Mouse (Mus musculus): Measurements from ENCODE around the gene Nek4.

Nek4 gene

DNA sequence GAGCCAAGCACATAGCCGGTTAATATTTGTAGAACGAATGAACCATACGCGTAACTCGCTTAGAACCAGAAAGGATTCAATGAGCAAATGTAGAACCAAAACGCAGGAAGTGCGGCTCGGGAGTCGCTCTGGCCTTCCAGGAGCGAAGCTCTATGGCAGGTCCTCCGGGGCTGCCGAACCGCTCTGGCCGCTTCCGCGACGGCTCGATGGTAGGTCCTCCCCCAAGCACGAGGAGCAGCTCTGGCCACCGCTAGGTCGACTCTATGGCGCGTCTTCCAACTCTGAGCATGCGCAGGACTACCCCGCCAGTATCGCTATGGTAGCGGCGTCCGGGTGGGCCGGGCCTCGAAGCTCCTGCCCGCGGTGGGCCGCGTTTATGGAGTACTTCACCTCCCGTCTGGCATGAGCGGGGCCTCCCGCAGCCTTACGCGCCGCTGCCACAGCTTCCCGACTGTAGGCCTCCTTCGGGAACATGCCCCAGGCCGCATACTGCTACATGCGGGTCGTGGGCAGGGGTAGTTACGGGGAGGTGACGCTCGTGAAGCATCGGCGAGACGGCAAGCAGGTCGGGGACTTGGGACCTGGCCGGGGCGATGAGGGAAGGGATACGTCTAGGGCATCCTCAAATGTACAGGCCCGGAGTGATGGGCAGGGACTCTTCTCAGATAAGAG, at the start of gene Nek4:
Nek4 (plus strand) TSS at position 224 of the 672 bp plus-strand sequence.
- DNase-seq (ENCODE audit: low spot score), result peak; percentile 86

DNA sequence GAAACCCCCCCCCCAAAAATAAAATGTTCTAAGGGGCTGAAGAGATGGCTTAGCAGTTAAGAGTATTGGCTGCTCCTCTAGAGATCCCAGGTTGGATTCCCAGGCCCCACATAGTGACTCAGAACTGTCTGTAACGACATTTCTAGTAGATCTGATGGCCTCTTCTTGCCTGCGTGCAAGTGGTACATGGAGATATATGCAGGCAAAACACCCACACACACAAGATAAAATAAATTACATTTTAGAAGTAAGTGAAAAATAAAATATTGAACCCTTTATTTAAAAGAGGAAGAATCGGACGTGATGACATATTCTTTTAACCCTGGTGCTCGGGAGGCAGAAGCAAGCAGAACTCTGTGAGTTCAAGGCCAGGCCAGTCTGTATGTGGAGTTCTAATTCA, 48.5 kb upstream of the Nek4 start:
- DNase-seq (ENCODE audit: low spot score), result no peak

DNA sequence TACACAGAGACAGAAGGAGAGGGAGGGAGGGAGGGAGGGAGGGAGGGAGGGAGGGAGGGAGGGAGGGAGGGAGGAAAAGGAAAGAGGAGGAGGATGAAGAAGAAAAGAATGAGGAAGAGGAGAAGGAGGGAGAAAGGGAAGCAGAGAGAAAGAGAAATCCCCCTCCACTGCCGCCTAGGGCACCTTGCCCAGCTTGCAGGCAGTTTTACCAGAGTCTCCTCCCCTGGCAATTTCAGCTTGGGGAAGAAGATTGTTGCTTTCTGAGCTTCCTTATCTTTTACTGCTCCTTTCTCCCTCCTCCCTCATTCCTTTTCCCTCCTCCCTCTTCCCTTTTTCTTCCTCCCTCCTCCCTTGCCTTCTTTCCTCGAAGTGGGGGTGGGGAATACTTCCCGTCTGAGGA, 48.1 kb upstream of the Nek4 start:
- no peak for DNase-seq (ENCODE audit: low spot score)

DNA sequence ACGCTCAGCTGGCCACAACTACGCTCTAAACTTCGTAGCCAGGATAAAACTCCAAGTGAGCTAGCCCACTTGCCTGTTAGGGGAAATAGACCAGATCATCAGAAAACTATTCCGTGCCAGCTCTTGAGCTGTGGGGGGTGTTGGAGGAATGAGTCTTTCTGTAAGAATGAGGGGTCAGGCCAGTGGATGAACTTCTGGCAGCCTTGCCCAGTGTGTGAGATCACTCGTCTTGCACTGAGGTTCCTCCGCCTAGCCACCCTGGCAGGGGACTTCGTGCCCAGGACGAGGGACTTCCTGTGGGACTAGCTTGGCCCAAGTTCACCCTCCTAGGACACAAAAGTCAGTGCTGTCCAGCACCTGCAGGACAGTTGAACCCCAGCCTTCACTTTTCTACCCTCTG, 46.9 kb upstream of the Nek4 start:
- DNase-seq (ENCODE audit: low spot score), result no peak

DNA sequence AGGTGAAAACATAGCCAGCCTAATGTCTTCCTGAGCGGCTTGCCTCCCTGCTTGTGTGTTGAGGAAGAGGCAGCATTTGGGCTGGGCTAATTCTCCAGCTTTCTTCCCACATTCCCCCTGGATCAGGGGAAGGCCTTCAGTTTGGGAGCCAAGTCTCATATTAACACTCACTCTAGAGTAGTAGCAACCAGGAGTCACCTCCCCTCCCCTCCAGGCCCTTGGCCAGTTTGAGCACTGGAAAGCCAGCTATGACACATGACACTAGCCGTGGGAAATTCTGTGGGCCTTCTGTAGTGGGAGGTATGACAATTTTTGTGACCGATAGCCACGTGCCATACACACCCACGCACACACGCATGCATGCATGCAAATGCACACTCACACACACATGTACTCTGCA, 45.2 kb upstream of the Nek4 start:
- no peak for DNase-seq (ENCODE audit: low spot score)

DNA sequence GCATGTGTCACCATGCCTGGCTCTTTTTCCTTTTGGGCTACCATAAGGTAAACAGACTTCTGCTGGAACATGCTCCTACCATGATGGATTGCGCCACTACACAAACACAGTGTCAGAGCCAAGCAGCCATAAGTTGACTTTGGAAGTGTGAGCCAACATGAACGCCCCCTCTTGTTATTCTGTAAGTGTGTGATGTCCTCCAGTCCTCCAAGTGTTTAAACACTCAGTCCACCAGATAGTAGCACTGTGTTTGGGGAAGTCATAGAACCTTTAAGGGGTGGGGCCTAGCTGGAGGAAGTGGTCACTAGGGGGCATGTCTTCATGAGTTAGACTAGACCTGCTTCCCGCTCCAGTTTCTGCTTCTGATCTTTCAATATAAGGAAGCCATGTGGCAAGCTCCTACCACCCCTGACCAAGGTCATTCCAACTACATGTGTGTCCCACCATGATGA, 43.3 kb upstream of the Nek4 start:
- DNase-seq (ENCODE audit: low spot score), result no peak

DNA sequence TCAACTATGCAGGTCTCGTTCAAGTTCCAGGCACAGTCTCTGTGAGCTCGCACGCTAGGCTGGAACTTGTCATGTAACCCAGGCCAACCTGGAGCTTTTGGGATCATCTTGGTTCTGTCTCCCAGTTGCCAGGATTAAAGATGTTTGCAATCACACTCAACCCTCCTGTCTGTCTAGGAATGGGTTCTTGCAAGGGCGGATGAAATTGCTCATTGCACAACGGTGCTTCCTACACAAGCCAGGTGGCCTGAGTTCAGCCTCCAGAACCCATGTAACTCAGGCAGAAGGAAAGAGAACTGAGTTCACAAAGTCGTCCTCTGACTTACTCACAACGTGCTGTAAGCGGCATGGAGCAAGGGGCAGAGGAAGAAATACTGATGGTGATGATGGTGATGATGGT, 40.0 kb upstream of the Nek4 start:
- DNase-seq (ENCODE audit: low spot score), result no peak

DNA sequence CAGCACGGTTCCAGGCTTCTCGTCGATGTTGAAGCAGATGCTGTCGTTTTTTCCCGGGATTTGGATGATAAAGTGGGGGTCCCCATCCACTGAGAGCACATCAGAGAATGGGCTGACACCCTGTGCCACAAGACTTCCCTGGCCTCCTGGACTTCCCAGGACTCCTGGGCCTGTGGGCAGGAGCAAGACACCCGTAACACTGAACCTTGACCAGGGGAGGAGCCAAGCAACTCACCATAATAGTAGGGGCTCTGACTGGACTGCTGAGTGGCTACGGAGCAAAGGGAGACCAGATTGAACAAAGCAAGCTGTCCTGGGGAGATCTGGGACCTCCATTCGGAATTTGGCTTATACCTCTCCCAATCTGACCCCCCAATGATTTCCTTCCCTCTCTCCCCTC, 38.5 kb upstream of the Nek4 start:
- no peak for DNase-seq (ENCODE audit: low spot score)

DNA sequence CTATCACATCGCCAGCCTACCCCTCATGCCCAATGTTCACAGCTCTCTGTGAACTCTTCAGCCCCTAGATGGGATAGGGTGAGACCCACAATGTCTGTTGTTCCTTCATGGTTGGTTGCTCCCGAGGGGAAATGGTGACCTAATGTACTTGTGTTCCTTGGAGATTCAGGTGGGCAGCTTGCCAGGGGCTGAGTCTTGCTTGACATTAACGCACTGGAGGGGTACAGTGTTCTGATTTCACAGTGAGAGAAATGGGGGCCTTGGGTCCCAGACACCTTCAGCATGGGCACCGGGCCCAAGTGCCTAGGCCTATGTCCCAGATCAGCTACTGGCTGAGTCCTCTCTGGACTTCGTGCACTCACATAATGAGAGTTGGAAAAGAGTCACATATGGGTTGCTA, 37.8 kb upstream of the Nek4 start:
- DNase-seq (ENCODE audit: low spot score), result no peak

DNA sequence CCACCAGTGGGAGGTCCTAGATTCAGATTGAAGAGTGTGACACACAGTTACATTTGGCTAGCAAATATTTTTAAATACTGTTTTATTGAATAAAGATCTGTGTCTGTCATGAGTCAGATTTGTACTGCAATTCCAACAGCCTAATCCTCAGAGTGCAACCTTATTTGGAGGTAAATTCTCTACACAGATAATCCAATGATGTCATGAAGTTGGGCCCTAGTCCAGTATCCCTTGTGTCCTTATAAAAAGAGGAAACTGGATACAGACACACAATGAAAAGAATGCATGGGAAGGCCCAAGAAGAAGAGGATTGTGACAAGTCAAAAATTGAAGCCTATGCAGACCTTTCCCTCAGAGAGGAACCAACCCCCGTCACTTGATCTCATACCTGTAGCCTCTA, 34.7 kb upstream of the Nek4 start:
- DNase-seq (ENCODE audit: low spot score), result no peak

DNA sequence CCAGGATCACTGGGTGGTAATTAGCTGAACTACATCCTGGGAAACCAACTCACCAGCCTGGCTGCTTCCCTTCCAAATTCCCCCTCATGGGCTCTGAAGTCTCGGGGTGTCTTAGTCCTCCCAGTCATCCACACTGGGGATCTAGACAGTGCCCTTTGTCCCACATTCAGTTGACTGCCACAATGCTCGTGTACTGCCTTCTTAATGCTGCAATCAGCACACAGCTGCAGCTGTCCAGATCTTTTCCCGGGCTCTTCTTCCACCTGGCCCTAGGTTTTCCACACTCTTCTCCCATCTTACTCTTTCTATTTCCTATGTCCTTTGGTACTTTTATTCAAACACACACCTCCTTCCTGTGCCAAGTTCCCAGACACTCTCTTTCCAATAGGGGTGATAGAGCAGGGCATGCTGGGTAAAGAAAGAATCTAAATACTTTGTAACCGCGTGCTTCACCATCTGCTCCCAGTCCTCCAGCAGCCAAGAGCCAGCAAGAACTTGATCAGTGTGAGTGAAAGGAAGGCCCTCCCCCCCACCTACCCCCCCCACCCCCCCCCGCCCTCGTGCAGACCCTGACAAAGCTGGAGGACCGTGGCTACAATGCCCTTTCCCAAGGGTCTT, 29.0 kb upstream of the Nek4 start:
- DNase-seq (ENCODE audit: low spot score), result no peak

DNA sequence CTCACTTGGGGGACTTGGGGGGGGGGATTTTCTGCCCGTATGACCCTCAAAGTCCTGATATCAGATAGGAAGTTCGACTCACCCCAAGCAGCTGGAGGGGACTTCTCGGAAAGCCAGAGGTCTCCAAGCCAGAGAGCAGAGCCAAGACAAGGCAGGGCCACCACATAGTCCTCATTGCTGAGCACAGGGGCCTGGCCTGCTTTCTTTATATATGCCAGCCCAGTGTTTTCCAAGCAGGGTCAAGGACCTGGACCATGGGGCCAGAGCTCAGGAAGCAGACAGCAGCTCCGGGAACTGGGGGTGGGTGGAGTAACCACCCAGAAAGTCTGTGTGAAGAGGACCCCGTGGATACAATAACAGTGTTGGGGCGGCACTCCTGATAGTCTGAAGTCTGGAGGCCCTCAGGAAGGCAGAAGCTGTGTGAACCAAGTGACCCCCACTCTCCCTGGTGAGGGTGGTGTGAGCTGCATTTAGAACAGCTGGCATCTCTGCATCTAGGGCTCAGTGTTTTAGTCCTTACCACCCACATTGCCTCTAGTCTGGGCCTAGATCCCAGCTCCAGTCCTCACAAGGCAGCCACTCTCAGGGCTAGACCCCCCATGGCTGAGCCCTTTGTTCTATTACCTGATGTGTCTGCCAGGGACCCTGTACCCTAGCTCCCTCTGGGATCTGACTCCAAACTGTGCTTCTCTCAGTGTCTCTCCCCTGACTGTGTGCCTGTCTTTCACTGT, 27.6 kb upstream of the Nek4 start, which contains the start of gene Itih3:
Itih3 (minus strand) TSS at position 386 of the 731 bp plus-strand sequence.
- no peak for DNase-seq (ENCODE audit: low spot score)

DNA sequence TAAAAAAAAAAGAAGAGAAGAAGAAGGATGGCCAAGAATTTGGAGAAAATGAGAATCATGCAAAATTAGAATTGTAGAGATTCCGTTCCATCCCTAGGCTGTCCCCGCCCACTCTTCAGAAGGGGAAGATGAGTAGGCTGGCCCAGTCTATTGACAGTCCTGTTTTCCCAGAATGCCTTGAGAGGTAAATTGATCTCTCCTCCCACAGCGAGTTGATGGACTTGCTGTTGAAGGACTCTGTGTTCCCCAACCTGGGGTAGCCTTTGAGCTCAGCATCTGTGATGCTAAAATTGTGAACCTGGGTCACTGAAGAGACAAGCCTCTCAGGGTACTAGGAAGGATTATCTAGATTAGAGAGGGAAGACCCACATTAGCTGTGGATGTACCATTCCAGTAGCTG, 25.7 kb upstream of the Nek4 start:
- DNase-seq (ENCODE audit: low spot score), result no peak

DNA sequence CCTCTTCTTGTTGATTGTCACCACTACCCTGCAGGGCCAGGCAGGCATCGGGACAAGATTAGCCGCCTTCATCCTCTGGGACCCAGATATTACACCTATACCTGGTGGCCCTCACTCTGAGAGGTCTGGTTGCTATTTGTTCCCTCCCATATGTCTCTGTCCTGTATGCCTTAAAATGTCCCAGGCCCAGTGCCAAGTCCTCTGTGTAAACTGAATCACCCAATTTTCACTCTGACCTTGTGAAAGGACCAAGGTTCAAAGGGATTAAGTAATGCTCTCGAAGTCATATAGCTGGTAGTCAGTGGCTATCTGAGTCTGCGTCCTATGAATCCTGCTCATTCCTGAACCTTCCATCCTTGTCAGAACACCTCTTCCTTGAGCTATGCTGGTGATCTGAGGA, 20.8 kb upstream of the Nek4 start:
- DNase-seq (ENCODE audit: low spot score), result no peak

DNA sequence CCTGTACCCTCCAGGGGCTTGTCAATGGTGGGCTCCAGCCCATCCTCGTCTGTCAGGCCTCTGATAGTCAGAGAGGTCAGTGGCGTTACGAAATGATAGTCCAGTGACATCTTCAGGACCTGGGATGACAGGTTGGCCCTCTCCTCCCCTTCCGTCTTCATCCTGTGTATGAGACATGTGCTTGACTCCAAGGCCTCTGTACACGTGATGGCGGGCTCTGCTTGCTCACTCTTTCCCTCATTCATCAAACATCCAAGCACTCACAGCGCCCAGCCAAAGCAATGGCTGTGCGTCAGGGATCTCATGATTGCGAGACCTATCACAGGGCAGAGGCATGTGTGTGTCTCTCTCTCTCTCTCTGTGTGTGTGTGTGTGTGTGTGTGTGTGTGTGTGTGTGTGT, 17.8 kb upstream of the Nek4 start:
- no peak for DNase-seq (ENCODE audit: low spot score)

DNA sequence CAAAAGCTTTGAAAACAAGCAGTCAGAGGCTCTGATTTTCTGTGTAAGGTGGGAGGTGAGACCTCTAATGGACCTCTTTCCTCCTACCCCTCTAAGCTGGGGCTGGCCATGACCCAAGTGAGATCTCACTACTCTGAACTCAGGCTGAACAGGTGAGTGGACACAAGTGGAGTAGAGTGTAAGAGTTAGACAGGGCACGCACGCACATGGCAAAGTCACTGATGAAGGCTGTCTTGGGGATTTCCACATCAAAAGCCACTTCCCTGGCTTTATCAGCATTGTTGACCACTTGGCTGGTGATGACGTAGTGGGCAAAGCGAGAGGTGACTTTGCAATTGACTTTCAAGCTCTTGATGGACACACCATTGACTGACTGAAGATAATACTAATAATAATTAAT, 8.9 kb upstream of the Nek4 start:
- no peak for DNase-seq (ENCODE audit: low spot score)

DNA sequence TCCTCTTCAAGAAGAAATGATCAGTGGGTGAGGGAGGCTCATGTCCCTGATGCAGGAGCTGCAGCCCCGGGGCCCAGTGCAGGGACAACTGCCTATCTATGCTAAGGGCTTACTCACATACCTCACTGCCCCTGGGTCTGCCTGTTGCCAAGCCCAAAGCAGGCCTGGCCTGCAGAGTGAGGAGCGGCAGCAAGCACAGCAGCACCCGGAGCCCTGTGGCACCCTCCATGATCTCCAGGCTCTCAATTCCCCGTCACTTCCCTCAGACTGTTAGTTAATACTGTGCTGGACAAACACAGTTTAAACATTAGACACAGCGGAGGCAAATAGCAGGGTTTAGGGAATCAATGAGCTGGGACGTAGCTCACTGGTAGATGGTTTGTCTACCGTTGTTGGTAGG, 8.1 kb upstream of the Nek4 start, which contains the start of gene Itih1:
Itih1 (minus strand) TSS at position 252 of the 400 bp plus-strand sequence.
- no peak for DNase-seq (ENCODE audit: low spot score)

DNA sequence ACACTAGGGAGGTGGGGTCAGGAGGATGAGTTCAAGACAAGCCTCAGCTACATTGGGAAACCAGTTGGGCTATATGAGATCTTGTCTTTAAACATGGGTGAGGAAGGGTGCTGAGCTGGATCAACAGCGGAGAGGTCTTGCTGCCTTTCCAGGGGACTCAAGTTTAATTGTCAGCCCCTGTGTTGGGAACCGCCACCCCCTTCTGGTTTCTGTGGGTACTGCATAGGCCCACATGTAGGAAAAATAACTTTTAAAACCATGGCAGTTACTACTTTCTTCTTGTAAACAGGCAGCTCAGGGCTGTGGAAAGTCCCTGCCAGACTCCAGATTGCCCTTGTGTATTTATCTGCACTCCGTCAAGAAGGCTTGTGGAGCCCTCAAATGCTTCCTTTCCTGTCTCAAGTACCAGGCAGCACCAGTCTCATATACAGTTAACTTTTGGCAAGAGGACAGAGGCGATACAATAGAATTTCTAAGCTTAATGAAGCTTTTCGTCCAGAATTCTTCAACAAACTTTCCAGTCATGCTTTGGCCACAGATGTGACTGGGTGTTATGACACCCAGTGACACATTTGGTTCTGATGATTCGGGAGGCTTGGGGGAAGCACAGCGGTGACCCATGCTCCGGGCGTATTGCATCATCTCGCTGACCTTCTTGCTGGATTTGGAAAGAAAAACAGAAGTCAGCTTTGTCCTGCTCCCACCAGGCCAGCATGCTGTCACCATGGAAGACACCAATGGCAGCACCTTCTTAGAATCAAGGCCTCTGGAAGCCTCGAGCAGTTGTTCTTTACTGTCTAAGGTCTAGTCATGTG, 7.1 kb upstream of the Nek4 start:
- peak; percentile 43 for DNase-seq (ENCODE audit: low spot score)

DNA sequence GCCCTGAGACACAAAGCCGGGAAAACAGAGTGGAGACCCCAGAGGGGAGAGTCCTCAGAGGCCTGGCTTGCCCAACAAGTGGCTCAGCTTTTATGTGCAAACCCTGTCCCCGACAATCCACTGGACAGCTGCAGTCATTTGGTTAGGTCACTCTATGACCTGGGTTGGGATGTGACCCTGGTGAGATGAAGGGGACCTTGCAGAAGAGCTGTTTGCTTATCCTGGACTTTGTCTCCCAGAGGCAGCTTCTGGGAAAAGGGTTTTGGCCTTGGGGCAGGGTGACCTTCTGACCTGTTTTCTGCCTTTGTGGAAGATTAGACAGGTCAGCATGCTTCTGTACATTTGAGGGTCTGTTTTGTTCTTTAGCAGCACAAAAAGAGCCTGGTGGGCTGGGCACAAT, 6.4 kb upstream of the Nek4 start:
- DNase-seq (ENCODE audit: low spot score), result no peak

DNA sequence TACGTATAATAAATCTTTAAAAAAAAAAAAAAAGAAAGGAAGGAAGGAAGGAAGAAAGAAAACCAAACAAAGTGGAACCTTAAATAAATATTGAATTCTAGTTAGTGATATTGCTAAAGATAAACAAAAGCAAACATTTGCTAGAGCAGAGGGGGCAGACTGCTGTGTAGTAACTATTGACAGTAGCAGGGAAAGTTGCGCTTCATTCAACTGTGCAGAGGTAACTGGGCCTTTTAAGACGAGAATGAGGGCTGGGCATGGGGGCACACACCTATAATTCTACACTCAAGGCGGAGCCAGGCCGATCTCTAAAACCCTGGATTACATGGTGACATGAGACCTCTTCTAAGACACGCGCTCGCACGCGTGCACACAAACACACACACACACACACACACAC, 1.2 kb upstream of the Nek4 start:
- no peak for DNase-seq (ENCODE audit: low spot score)

DNA sequence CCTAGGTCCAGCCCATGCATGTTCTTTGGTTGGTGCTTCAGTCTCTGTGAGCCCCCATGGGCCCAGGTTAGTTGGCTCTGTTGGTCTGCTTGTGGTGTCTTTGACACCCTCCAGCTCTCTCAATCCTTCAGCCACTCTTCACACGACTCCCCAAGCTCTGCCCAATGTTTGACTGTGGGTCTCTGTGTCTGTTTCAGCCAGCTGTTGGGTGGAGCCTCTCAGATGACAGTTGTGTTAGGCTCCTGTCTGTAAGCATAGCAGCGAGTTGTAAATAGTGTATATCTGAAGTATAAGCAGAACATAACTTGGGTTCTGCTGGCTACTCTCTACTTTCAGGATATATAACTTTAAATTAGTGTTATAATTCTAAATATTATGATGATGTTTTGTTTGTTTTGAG, 7.3 kb downstream of the Nek4 start:
- no peak for DNase-seq (ENCODE audit: low spot score)

DNA sequence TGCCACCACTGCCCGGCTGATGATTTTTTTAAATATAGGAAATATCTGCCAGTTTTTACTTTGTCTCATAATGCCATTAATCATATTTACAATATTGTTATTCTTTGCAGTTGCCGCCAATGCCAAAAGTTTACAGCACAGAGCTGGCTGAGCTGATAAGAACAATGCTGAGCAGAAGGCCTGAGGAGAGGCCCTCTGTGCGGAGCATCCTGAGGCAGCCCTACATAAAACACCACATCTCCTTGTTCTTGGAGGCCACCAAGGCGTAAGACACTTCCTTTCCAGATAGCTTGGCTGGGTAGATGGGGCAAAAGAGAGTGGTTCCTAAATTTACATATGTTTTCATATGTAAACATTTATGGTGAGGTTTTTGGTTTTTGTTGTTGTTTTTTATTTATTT, 7.9 kb downstream of the Nek4 start:
- no peak for DNase-seq (ENCODE audit: low spot score)

All from layer of hippocampus, adult 9-10 months (tissue).